Mouse (Mus musculus): ENCODE measurements around the gene Stox1.

- TF ChIP-seq CTCF (IDR thresholded peaks at IDR 0.05; ENCODE audit: insufficient read depth, low read depth, low read length) (no peak), POLR2A (IDR thresholded peaks at IDR 0.05; ENCODE audit: insufficient read depth, low read depth, low read length) (no peak)
Measured at GRCm38 (mm10) chr10:62736965-62737688, 11.2 kb upstream of the Stox1 start.
